Mouse (Mus musculus) lung, embryonic 15.5 days (tissue): Measurements from ENCODE around the gene Serpina3m. TPM values are rescaled to one million over a fixed set of nuclear protein-coding genes. Genes with fewer than 3 reads are reported as not detected.
"Not testable (repeated sequence)": the region's sequence is repeated elsewhere in the genome, so short reads cannot be mapped to it uniquely, and the experiment has no call there.

Source experiments
- ATAC-seq: fragments of 200-750 bp; cut with Nextera tagmentation; 2 replicates; pipeline ENCODE4 v1.8.0; 2017; ENCODE audit warnings: moderate number of reproducible peaks, borderline replicate concordance; ENCODE audit not compliant: low FRiP score, low TSS enrichment; ENCODE audit errors: extremely low read depth
- H3K27ac ChIP-seq: fragments of 300-500 bp; sonication (generic); 2 replicates; pipeline ENCODE4 v1.5.1; 2015; ENCODE audit warnings: moderate library complexity, mild to moderate bottlenecking, inconsistent platforms
- H3K27me3 ChIP-seq: fragments of 300-500 bp; sonication (generic); 2 replicates; pipeline ENCODE4 v1.6.1; 2015; ENCODE audit warnings: inconsistent platforms
- H3K36me3 ChIP-seq: fragments of 300-500 bp; sonication (generic); 2 replicates; pipeline ENCODE4 v1.6.1; 2015; ENCODE audit warnings: inconsistent platforms
- H3K4me1 ChIP-seq: fragments of 300-500 bp; sonication (generic); 2 replicates; pipeline ENCODE4 v1.6.1; 2015; ENCODE audit warnings: inconsistent platforms
- H3K4me2 ChIP-seq: fragments of 300-500 bp; sonication (generic); 2 replicates; pipeline ENCODE4 v1.6.1; 2015; ENCODE audit warnings: inconsistent platforms, mild to moderate bottlenecking, moderate library complexity
- H3K4me3 ChIP-seq: fragments of 300-500 bp; sonication (generic); 2 replicates; pipeline ENCODE4 v1.5.1; 2015; ENCODE audit warnings: mild to moderate bottlenecking, inconsistent platforms
- H3K9ac ChIP-seq: fragments of 300-500 bp; sonication (generic); 2 replicates; pipeline ENCODE4 v1.6.1; 2015; ENCODE audit warnings: inconsistent platforms
- H3K9me3 ChIP-seq: fragments of 300-500 bp; sonication (generic); 2 replicates; pipeline ENCODE4 v1.6.1; 2016; ENCODE audit warnings: inconsistent platforms
- WGBS: fragments of 180-500 bp; shearing (Covaris S2); methylation state at CpG from one replicate; pipeline ENCODE4 v1.1.7; 2015; 5-methylcytosine and 5-hydroxymethylcytosine counted together
- polyA plus RNA-seq: library from polyadenylated mRNA; unstranded; fragments of >200 nt; fragmentation: Nextera tagmentation; extraction: Ambion mirVana; gene quantifications from 2 replicates; pipeline ENCODE4 v1.2.1, GENCODE M21; 2015

The Serpina3m gene
- not detected in 2 replicates for polyA plus RNA-seq

- not testable (repeated sequence) for H3K36me3 ChIP-seq, ATAC-seq
Measured at GRCm38 (mm10) chr12:104338226-104338625, at the start of gene Serpina3m, which contains the start of gene Serpina3k. Gene Serpina3m (plus strand): TSS chr12:104338486. Gene Serpina3k (plus strand): TSS chr12:104338486.

GRCm38 (mm10) chr12:104289872-104290271 lies 48.4 kb upstream of the Serpina3m start:
- no peak overlapping the region for H3K27ac ChIP-seq
- ATAC-seq, result no peak

More at GRCm38 (mm10) chr12:104338226-104338625, at the start of gene Serpina3m, which contains the start of gene Serpina3k:
- H3K4me3 ChIP-seq, H3K4me2 ChIP-seq, H3K27me3 ChIP-seq, H3K27ac ChIP-seq, H3K9me3 ChIP-seq, H3K4me1 ChIP-seq, H3K9ac ChIP-seq: not testable (repeated sequence)
- WGBS, result 73% methylated on average over 3 of the region's 3 CpGs

GRCm38 (mm10) chr12:104293963-104294362 lies 44.3 kb upstream of the Serpina3m start:
- Histone ChIP-seq H3K36me3 (no peaks in the 10 kb centered on the region), H3K4me1 (no peaks in the 10 kb centered on the region), H3K9ac (no peak overlapping the region), H3K9me3 (no peaks in the 10 kb centered on the region), H3K27me3 (no peaks in the 10 kb centered on the region), H3K4me3 (no peak overlapping the region), H3K4me2 (no peak overlapping the region), H3K27ac (no peak overlapping the region)
- no peak for ATAC-seq
- 76% methylated on average over 2 of the region's 2 CpGs for WGBS

More at GRCm38 (mm10) chr12:104289872-104290271, 48.4 kb upstream of the Serpina3m start:
- Histone ChIP-seq H3K9ac (no peak overlapping the region), H3K9me3 (no peaks in the 10 kb centered on the region), H3K27me3 (no peaks in the 10 kb centered on the region), H3K4me3 (no peak overlapping the region), H3K36me3 (no peaks in the 10 kb centered on the region), H3K4me1 (no peaks in the 10 kb centered on the region), H3K4me2 (no peak overlapping the region)
- 32% methylated on average over 4 of the region's 4 CpGs for WGBS

GRCm38 (mm10) chr12:104298049-104298448 lies 40.2 kb upstream of the Serpina3m start:
- Histone ChIP-seq H3K36me3 (no peaks in the 10 kb centered on the region), H3K4me3 (no peak overlapping the region), H3K4me2 (no peak overlapping the region), H3K27ac (no peak overlapping the region), H3K27me3 (no peaks in the 10 kb centered on the region), H3K9ac (no peak overlapping the region), H3K9me3 (no peaks in the 10 kb centered on the region), H3K4me1 (no peaks in the 10 kb centered on the region)
- WGBS, result 93% methylated on average over 2 of the region's 2 CpGs
- ATAC-seq, result no peak

DNA sequence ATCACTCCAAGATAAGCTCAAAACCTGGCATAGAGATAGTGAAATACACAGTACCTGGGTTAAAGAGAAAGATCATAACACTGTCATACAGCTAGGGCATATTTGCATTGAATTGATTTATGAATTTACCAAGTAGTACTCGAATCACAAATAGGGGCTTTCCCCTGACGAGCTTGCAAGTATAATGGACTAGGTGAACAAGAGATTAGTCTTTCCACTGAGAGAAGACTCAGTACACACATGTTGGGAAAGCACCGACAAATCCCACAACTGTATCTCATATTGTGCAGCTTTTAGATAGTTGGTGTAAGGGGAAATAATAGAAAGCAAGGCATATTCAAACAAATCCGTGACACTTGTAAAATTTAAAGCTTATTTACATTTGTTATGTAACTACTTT lies 32.3 kb upstream of the Serpina3m start:
- Histone ChIP-seq H3K36me3 (no peaks in the 10 kb centered on the region), H3K9me3 (no peaks in the 10 kb centered on the region), H3K4me3 (no peak overlapping the region), H3K9ac (no peak overlapping the region), H3K4me1 (no peaks in the 10 kb centered on the region), H3K4me2 (no peak overlapping the region), H3K27me3 (no peaks in the 10 kb centered on the region), H3K27ac (no peak overlapping the region)
- ATAC-seq, result no peak
- 77% methylated on average over 4 of the region's 4 CpGs for WGBS

- H3K9ac ChIP-seq, result no peak within 1 kb of the TSS
- H3K4me1 ChIP-seq, result no peaks in the 10 kb centered on the region
- no peaks in the 10 kb centered on the region for H3K36me3 ChIP-seq
- no peaks in the 10 kb centered on the region for H3K9me3 ChIP-seq
- H3K4me2 ChIP-seq, result no peak within 1 kb of the TSS
- WGBS, result 81% methylated on average over 1 of the region's 1 CpGs
- no peak within 1 kb of the TSS for H3K4me3 ChIP-seq
- ATAC-seq, result no peak
- H3K27me3 ChIP-seq, result no peaks in the 10 kb centered on the region
- H3K27ac ChIP-seq, result no peak within 1 kb of the TSS
Measured at GRCm38 (mm10) chr12:104314253-104314652, 24.0 kb upstream of the Serpina3m start, which contains the start of gene Serpina3j. Gene Serpina3j (plus strand): TSS chr12:104314553.

GRCm38 (mm10) chr12:104322454-104322853 lies 15.8 kb upstream of the Serpina3m start:
- H3K4me3 ChIP-seq, result no peak overlapping the region
- H3K4me2 ChIP-seq, result no peak overlapping the region
- no peaks in the 10 kb centered on the region for H3K9me3 ChIP-seq
- H3K27me3 ChIP-seq, result no peaks in the 10 kb centered on the region
- H3K4me1 ChIP-seq, result 0 out of 2 replicates have a peak, but pooled peaks cover 3% of the 10 kb centered on the region
- WGBS, result 58% methylated on average over 1 of the region's 1 CpGs
- no peak overlapping the region for H3K9ac ChIP-seq
- peak; percentile 89 for ATAC-seq
- H3K36me3 ChIP-seq, result no peaks in the 10 kb centered on the region
- no peak overlapping the region for H3K27ac ChIP-seq

GRCm38 (mm10) chr12:104331701-104332100 lies 6.6 kb upstream of the Serpina3m start:
- Histone ChIP-seq H3K27me3 (no peaks in the 10 kb centered on the region), H3K9me3 (no peaks in the 10 kb centered on the region), H3K4me2 (no peak overlapping the region), H3K27ac (no peak overlapping the region), H3K4me1 (no peaks in the 10 kb centered on the region), H3K9ac (no peak overlapping the region), H3K36me3 (no peaks in the 10 kb centered on the region), H3K4me3 (no peak overlapping the region)
- no peak for ATAC-seq
- 53% methylated on average over 1 of the region's 1 CpGs for WGBS

DNA sequence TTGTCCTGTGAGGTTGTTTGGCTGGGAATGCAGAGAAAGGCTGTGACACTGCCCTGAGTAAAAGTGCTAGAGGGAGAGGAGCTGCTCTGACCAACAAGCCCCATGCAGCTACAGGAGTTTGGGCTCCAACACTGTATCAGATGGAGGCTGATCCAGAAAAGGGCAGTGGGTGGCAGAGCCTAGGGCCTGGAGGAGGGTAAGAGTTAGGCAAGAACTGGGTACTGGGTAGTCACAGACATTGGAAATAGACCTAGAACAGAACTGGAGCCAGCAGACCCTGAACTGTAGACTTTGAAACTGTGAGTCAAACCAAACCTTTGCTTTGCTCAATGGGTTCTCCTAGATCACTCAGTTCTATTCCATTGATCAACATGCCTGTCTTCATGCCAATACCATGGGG lies 1.4 kb upstream of the Serpina3m start:
- H3K27ac ChIP-seq, H3K4me1 ChIP-seq, ATAC-seq, H3K27me3 ChIP-seq, H3K9me3 ChIP-seq, H3K9ac ChIP-seq, H3K4me3 ChIP-seq, H3K4me2 ChIP-seq, H3K36me3 ChIP-seq: not testable (repeated sequence)

- no peak overlapping the region for H3K9ac ChIP-seq
- WGBS, result 83% methylated on average over 3 of the region's 3 CpGs
- H3K27ac ChIP-seq, result no peak overlapping the region
- ATAC-seq, result no peak
- H3K4me2 ChIP-seq, result no peak overlapping the region
- no peaks in the 10 kb centered on the region for H3K36me3 ChIP-seq
- no peaks in the 10 kb centered on the region for H3K9me3 ChIP-seq
- H3K4me1 ChIP-seq, result no peaks in the 10 kb centered on the region
- H3K27me3 ChIP-seq, result no peaks in the 10 kb centered on the region
- no peak overlapping the region for H3K4me3 ChIP-seq
Measured at GRCm38 (mm10) chr12:104338705-104339104, 419 bp downstream of the Serpina3m start.

DNA sequence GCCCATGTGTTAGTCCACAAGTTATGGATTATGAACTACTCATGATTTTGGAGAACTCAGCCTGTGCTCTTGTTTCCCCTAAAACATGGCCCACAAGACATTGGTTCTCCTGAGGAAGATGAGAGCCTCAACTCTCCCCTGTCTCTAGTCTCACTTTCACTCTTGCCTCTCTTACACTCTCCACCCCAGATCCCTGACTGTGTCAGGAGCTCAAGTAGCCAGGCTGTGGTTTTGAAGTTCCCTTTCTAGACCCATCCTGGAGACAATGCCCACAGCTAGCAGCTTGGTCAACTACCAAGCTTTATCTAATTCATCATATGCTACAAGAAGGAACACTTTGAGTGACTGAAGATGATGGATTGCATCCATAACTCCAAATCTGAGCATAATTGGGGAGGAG lies 4.2 kb downstream of the Serpina3m start:
- not testable (repeated sequence) for H3K4me2 ChIP-seq, H3K4me1 ChIP-seq, H3K4me3 ChIP-seq, H3K9ac ChIP-seq, ATAC-seq, H3K36me3 ChIP-seq, H3K27ac ChIP-seq, H3K27me3 ChIP-seq, H3K9me3 ChIP-seq

DNA sequence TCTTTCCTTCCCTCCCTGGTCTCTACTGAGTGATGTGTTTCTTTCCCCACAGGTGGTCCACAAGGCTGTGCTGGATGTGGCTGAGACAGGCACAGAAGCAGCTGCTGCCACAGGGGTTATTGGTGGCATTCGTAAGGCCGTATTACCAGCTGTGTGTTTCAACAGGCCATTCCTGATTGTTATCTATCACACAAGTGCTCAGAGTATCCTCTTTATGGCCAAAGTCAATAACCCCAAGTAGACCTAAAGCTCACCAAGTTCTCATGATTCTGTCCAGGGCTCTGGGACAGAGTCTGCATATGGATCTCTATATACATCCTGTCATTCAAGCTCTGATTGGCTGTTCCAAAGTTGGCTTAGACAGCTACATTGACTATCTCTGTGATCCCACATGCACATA lies 6.9 kb downstream of the Serpina3m start:
- Histone ChIP-seq H3K4me3 (no peak overlapping the region), H3K27ac (no peak overlapping the region), H3K4me2 (no peak overlapping the region), H3K4me1 (no peaks in the 10 kb centered on the region), H3K9me3 (no peaks in the 10 kb centered on the region), H3K36me3 (no peaks in the 10 kb centered on the region), H3K9ac (no peak overlapping the region), H3K27me3 (no peaks in the 10 kb centered on the region)
- no peak for ATAC-seq
- 62% methylated on average over 2 of the region's 2 CpGs for WGBS

DNA sequence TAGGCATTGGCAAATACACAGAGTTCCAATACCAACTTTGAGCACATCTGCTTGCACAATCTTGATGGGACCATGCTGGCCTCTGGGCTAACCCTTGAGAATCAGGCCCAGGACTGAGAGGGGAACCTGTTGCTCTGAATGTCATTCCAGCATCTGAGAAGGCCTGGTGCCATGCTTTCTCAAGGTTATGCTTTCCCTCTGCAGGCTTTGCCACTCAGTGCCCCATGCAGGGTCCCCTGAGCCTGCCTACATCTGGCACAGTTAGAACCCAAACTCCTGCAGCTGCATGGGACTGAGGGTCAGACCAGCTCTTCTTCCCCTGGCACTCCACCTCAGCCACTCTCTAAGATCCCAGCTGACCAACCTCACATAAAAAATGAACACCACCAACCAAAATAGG lies 7.4 kb downstream of the Serpina3m start:
- no peak overlapping the region for H3K9ac ChIP-seq
- no peaks in the 10 kb centered on the region for H3K9me3 ChIP-seq
- no peak overlapping the region for H3K4me2 ChIP-seq
- H3K4me3 ChIP-seq, result no peak overlapping the region
- H3K4me1 ChIP-seq, result no peaks in the 10 kb centered on the region
- H3K27me3 ChIP-seq, result no peaks in the 10 kb centered on the region
- no peaks in the 10 kb centered on the region for H3K36me3 ChIP-seq
- no peak overlapping the region for H3K27ac ChIP-seq
- no peak for ATAC-seq
